Mouse (Mus musculus): ENCODE measurements around the gene Rmdn2. TPM values are rescaled to one million over a fixed set of nuclear protein-coding genes. Genes with fewer than 3 reads are reported as not detected.

Gene Rmdn2
- total RNA-seq, 2 experiments from 2014 or later: 6.5 to 7.6 TPM

DNA sequence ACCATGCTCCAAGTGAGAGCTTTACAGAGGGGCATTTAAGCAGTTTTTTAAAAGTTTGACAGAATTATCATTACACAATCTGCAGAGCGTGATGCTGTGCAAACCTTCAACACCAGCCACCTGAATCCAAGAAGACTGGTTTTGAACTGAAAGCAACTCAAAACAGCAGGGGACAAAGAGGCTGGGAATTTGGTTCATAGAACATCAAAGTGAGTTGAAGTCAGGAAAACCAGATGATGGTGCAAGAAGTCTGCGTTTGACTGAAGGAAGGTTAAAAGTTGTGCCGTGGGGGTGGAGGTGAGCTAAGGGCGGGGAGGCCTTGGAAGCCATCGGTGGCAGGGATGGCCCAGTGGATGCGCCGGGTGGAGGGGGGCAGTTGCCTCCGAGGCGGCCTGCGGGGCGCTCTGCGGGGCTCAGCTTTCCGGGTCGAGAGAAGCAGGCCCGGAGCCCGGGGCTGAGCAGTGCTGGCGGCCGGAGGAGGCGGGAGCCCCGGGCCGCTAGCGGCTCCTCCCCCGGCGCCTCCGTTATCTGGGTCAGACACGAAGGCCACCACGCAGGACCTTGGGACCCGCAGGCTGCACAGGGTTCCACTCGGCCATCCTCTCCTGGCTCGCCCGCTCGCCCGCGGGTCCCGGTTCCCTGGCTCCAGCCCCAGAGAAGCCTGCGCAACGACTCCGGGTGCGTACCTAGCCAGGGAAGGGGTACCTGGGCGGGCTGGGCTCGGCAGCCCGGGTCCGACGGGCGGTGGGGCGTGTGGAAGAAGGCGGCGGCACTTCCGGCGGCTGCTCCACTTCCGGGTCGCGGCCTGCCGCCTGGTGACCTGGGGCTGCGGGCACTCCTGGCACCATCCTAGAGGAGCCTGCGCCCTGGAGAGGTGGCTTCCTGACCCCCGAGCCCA lies 3.3 kb downstream of the Rmdn2 start:
- DNase-seq (ENCODE audit: low spot score in 2 of 2): peak; percentile 39 to 69

DNA sequence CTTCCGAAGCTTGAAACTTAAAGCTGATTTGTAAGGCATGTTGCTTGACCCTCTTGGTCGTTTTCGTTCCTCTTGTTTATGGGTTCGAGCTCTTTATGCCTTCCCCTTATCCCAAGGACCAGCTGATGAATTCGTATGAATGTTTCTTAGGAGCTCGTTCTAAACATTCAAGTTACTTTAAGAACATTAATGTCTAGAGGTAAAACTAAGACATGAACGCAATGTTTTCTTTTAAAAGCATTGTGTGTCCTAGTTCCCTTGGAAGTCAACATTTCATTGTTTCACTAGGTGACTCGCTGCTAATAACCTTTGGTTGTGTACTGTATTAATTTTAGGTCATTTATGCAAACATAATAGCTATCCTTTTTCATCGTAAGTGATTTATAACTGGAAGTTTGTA lies 4.2 kb downstream of the Rmdn2 start:
- DNase-seq (ENCODE audit: low spot score in 2 of 2): no peak

DNA sequence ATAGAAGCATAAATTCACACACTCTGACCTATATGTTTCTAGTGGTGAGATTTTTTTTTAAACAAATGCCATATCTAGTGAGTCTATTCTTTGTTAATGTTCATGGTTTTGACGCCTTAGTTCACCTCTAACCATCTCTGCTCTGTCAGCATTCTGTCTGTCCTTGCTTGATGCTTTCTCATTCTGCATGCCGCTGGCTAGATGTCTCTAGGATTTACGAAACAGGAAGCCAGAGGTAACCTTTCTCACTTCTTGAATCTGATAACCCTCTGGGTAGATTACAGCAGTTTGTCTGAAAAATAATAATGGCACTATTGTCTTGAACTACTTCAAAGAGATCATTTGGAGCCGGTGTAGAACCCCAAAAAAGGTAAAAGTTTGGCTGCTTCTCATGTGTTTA lies 5.0 kb downstream of the Rmdn2 start:
- no peak for DNase-seq (ENCODE audit: low spot score in 2 of 2)

DNA sequence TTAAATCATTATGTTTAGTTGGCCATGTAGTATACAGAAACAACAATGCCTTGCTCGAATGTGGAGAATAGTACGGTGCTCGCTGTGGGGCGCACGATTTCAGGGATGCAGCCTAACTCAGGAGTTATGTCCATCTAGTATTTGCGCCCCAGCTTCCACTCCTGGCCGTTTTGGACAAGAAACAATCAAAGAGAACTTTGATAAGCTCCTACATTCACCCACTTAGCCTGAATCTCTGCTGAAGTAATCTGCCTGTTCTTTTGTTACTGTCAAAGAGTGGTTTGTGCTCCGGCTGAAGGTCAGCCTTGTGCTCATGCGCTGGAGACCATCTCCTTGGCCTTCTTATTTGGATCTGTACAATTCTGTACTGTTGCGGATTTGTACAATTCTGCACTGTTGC lies 6.8 kb downstream of the Rmdn2 start:
- no peak for DNase-seq (ENCODE audit: low spot score in 2 of 2)

- no peak for DNase-seq (ENCODE audit: low spot score in 2 of 2)
Measured at GRCm38 (mm10) chr17:79618984-79619383, 7.3 kb downstream of the Rmdn2 start.

GRCm38 (mm10) chr17:79622050-79622449 lies 10.4 kb downstream of the Rmdn2 start:
- no peak for DNase-seq (ENCODE audit: low spot score in 2 of 2)

DNA sequence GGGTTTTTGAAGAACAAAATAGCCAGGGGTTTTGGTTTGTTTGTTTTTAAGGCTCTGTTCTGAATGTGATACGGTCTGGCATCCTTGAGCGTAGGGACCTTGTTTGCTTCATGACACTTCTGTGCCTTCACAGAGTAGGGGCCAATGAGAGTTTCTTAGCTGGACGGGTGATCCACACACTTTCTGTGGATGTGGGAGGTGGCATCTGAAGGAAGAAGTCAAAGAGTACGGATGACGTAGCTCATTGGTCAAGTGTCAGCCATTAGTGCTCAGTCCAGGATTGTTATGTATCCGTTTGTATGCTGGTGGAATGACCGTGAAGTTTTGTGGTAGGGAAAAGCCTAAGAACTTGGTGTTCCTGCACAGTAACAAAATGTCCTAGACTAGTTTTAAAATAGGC lies 10.9 kb downstream of the Rmdn2 start:
- DNase-seq (ENCODE audit: low spot score in 2 of 2): no peak

DNA sequence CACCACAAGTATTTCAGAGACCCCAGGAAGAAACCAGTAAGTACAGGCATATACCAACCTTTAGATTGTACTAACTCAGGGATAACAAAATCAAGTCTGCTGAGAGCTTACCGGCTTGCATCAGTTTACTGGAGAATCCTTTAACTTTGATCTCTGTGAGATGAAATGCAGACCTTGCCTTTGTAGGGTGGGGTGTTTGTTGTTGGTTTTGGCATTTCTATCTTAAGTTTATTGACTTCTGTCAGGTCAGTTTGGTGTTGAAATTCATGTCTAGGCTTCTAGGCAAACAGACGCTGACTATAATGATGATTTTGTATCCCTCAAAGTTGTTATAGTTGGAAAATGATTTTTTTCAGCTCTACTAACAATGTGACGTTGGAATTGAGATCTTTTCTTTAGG lies 12.2 kb downstream of the Rmdn2 start:
- no peak for DNase-seq (ENCODE audit: low spot score in 2 of 2)

DNA sequence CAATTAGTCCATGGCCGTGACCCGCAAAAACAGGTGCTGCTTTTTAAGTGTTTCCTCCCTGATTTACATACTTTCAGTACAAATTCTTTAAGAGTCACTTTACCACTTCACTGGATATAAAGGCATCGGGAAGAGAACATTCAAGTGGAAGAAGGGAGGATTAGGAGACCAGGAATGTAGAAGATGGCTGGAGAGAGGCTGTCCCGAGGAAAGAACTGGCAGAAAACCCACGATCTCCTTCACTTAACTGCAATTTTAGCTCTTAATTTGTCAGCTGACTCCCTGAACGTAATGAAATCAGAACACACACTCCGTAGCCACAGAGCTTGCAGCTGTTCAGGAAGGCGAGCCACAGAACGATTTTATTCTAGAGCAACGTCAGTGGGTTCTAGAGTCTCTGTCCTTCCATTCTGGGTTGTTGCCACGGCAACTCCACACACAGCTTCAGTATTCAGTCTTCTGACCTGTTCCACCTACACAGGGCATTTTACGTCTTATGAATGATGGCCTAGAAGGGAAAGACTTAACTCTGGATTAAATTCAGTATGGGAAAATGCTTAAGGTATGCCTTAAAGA lies 14.7 kb downstream of the Rmdn2 start:
- no peak for DNase-seq (ENCODE audit: low spot score in 2 of 2)

DNA sequence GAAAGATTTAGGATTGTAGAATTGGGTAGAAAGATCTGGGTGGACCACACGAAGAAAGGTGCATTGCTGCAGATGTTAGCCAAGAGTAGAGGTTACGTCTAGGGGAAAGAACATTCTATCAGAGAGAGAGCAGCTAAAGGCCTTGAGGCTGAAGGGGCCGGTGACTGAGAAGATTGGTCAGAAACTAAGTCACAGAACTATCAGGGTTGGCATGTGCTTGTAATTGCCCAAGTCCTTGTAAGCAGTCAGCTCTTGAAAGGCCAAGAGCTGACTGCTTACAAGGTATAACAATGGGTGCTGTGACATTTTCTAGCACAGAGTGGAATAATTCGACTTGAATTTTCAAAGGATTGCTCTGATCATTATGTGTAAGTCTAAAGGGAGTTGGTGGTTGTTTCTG lies 38.2 kb downstream of the Rmdn2 start:
- no peak for DNase-seq (ENCODE audit: low spot score in 2 of 2)

GRCm38 (mm10) chr17:79650297-79650696 lies 38.6 kb downstream of the Rmdn2 start:
- DNase-seq (ENCODE audit: low spot score in 2 of 2): no peak

- DNase-seq (ENCODE audit: low spot score in 2 of 2): no peak
Measured at GRCm38 (mm10) chr17:79653171-79653570, 41.5 kb downstream of the Rmdn2 start.

GRCm38 (mm10) chr17:79654187-79654586 lies 42.5 kb downstream of the Rmdn2 start:
- DNase-seq (ENCODE audit: low spot score in 2 of 2): no peak

DNA sequence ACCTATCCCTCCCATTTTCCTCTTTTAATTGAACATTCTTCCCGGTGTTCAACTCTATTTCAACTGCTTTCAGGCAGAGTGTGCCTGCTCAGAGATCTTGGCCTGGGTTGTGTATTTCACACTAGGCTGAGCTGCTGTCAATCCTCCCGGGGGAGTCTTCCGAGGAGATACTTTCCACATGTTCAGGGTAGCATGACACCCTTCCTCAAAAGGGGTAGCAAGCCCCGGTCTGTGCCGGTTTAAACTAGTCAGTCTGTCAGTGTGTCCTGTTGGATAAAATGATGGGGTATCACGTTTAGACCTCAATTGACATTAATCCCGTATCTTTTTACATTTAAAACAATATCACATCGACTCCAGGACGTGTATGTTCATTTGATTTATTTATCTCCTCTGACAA lies 46.1 kb downstream of the Rmdn2 start:
- no peak for DNase-seq (ENCODE audit: low spot score in 2 of 2)

GRCm38 (mm10) chr17:79658452-79658851 lies 46.8 kb downstream of the Rmdn2 start:
- DNase-seq (ENCODE audit: low spot score in 2 of 2): no peak

DNA sequence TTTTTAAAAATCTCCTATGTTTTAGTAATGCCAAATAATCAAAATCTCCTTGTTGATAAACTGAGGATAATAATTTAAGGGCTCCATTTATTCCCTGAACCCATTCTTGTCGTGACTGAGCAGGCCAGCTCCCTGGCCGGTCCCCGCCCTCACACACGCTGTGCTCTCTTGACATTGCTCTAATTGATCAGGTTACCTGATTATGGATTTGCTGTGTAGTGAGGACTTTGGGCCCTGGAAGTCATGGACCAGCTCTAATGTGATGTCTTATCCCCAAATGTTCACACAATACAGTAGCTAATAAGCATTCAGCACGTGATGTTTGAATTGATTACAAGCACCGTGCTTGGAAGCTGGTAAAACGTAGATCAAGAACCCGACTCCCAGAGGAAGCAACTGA lies 47.2 kb downstream of the Rmdn2 start:
- no peak for DNase-seq (ENCODE audit: low spot score in 2 of 2)

DNA sequence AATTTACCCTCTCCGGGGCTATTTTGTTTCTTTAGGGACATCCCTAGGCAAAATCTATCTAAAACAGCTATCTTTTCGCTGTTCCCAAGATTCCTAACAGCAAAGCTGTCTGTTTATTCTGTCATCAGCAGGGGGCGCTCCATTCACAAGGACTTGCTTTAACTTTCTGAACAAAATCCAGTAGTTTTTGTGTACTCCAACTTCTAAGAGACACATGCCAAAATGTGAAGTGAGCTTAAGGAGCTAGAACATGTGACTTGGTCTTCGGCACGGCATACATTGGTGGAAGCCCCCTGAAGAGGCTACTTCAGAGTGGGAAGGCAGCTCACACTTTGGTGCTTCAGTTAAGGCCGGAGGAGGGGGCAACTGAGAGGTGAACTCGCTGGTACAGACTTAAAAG lies 49.7 kb downstream of the Rmdn2 start:
- peak; percentile 33 to 72 for DNase-seq (ENCODE audit: low spot score in 2 of 2)

- no peak for DNase-seq (ENCODE audit: low spot score in 2 of 2)
Measured at GRCm38 (mm10) chr17:79661848-79662247, 50.2 kb downstream of the Rmdn2 start.

DNA sequence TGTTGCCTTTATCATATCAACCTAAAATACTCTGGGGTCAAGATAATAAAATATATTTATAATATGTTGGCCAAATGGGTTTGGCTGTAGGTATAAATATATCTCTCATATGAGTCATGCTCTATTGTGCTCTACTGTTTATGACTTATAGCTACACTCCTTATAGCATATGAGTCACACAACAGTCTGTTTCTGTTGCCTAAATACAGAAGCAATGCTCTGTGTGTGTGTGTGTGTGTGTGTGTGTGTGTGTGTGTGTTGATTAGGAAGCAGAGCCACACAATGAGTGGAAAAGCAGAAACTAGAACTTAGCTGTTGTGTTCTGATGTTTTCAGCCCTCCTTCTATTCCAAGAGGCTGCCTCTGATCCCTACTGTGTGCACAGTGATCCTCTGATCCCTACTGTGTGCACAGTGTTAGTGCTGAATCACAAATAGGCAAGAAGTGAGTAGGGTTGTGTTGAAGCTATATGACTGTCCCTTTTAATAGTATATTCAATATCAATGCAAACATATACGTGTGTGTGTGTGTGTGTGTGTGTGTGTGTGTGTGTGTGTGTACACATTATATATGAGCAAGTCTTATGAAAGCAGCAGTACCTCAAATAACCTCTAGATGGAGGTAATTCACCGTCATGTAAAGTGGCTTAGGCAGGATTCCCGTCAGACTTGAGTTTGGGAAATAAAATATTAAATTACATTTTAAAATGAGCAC lies 51.9 kb downstream of the Rmdn2 start:
- DNase-seq (ENCODE audit: low spot score in 2 of 2): no peak

DNA sequence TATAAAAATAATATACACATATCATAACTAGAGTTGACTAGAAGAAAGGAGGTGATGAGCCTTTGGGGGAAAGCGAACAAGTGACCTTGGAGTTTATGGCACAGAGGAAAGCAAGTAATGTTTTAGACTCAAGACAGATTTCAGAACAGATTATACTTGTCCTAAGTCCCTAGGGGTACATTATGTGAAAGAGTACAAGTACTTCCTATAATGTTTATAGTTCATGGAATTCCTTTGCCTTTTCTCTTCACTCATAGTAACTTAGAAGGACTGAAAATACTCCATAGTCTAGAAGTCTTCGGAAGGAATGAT lies 52.4 kb downstream of the Rmdn2 start:
- no peak for DNase-seq (ENCODE audit: low spot score in 2 of 2)

GRCm38 (mm10) chr17:79670837-79671236 lies 59.2 kb downstream of the Rmdn2 start:
- DNase-seq (ENCODE audit: low spot score in 2 of 2): no peak

DNA sequence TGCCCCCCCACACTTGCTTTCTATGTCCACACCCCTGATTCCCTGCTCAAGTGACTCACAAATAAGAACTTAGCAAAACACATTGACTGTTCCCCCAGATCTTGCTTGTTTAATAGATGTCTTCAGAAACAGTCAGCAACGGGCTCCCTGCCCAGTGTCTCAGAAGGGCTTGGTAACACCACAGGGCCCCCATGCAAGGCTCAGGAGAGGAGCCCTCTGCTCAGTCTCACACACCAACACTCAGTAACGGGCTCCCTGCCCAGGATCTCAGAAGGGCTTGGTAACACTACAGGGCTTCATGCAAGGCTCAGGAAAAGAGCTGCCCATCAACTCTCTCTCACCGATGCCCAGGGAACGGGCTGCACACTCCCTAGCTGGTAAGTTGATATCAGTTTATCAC lies 83.4 kb downstream of the Rmdn2 start:
- DNase-seq (ENCODE audit: low spot score in 2 of 2): no peak
